Mouse (Mus musculus) ES-Bruce4 (cell line): ENCODE results near the gene Stra8.

ENCODE experiments used
- CTCF ChIP-seq: IDR thresholded peaks from one replicate; pipeline ENCODE4 v1.8.1; 2011; ENCODE audit warnings: low read depth, low read length
- POLR2A ChIP-seq: IDR thresholded peaks from one replicate; pipeline ENCODE4 v1.8.1; 2011; ENCODE audit warnings: low read length; ENCODE audit not compliant: insufficient read depth

GRCm38 (mm10) chr6:34927156-34927555 lies 7.2 kb downstream of the Stra8 start:
- peak; percentile 82 for TF ChIP-seq CTCF
- TF ChIP-seq POLR2A, result no peak
